ENCODE assay signal across 27 mouse cellular contexts in genomic region chr16:94173361-94173760, GRCm38 (mm10).
"Had no signal": no experiment of that assay in that cellular context is flagged by ENCODE, and none has a peak within 500 bp of the region (broad histone marks: within the 10 kb centered on the region; RNA-seq: fewer than 3 reads in every experiment).

No protein-coding gene starts in this region.

- H3K27me3 ChIP-seq: liver, embryonic 13.5 days; liver, embryonic 15.5 days; lung, embryonic 15.5 days had no signal

- H3K4me3 ChIP-seq: left cerebral cortex, adult 2 months; limb, embryonic 10.5 days; limb, embryonic 12.5 days; limb, embryonic 13.5 days; limb, embryonic 15.5 days; liver, embryonic 12.5 days; liver, embryonic 13.5 days; liver, embryonic 15.5 days; lung, embryonic 15.5 days; megakaryocyte, embryonic 14.5 days; midbrain, embryonic 10.5 days; midbrain, embryonic 12.5 days; midbrain, embryonic 13.5 days; midbrain, embryonic 15.5 days had no signal

- H3K36me3 ChIP-seq: limb, embryonic 10.5 days; limb, embryonic 12.5 days; limb, embryonic 13.5 days; limb, embryonic 15.5 days; liver, embryonic 12.5 days; liver, embryonic 13.5 days; liver, embryonic 15.5 days; lung, embryonic 15.5 days; midbrain, embryonic 10.5 days; midbrain, embryonic 12.5 days; midbrain, embryonic 13.5 days; midbrain, embryonic 15.5 days had no signal

- H3K4me2 ChIP-seq: limb, embryonic 12.5 days; limb, embryonic 13.5 days; limb, embryonic 15.5 days; liver, embryonic 11.5 days; liver, embryonic 12.5 days; liver, embryonic 13.5 days; liver, embryonic 15.5 days; lung, embryonic 14.5 days; lung, embryonic 15.5 days; midbrain, embryonic 11.5 days; midbrain, embryonic 12.5 days; midbrain, embryonic 13.5 days; midbrain, embryonic 15.5 days had no signal

- DNase-seq: left cerebral cortex, postnatal 4 days; liver; liver, embryonic 13.5 days; liver, postnatal 0 days; lung, adult 18-20 months; lung, adult 2 months; lung, embryonic 14.5 days; lung, postnatal 10 days; lung, postnatal 14 days; lung, postnatal 36 days; lung, postnatal 4 days; midbrain, embryonic 14.5 days had no signal
